Mouse (Mus musculus): ENCODE data around the gene Zfp687.

DNA sequence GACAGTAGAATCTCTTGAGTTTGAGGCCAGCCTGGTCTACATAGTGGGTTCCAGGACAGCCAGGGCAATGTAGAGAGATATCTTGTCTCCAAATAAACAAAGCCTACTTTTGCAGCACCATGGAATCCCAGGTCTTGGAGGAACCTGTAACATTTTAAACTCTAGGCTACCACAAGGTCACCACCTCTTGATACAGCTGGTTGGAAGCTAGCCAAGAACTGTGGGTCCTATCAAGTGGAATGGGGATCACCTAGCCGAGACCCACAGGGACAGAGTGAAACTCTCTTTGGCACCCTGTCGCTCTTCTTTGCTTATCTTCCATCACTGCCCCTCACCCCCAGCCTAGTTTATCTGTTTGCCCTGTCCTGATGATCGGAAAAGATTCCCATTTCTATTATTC, 42.7 kb downstream of the Zfp687 start:
- no peak for TF ChIP-seq POLR2A (IDR thresholded peaks at IDR 0.05; ENCODE audit: borderline replicate concordance, insufficient read depth, low read length)
- TF ChIP-seq CTCF (IDR thresholded peaks at IDR 0.05; ENCODE audit: borderline replicate concordance, insufficient read depth, low read depth, low read length): no peak

All from cerebellum, adult 2 months (tissue).